ENCODE assay signal across 8 mouse cellular contexts in genomic region chr14:20480195-20480579, GRCm38 (mm10). TPM values are rescaled to one million over a fixed set of nuclear protein-coding genes. Genes with fewer than 3 reads are reported as not detected.
DNase-seq lines count a peak whose midpoint lies in the region; ATAC-seq and TF ChIP-seq lines count a peak whose summit lies in the region.

No protein-coding gene starts in this region.

- peak overlapping the region; percentile 100 for H3K4me3 ChIP-seq in cerebellum, adult 2 months (replicated peaks; ENCODE audit: insufficient read depth, low read depth, low read length)
- peak overlapping the region; percentile 95 for H3K4me3 ChIP-seq in testis, adult 2 months (ENCODE audit: control insufficient read depth, low read depth, low read length)
- peak overlapping the region; percentile 86 for H3K4me3 ChIP-seq in liver, embryonic 12.5 days

- H3K4me1 ChIP-seq in cerebellum, adult 2 months (ENCODE audit: control insufficient read depth, insufficient read depth, low read length): peaks cover 2% of the 10 kb centered on the region; the same call in 1 of the 2 replicates
- peaks cover 5% of the 10 kb centered on the region for H3K4me1 ChIP-seq in testis, adult 2 months (ENCODE audit: control insufficient read depth, insufficient read depth, low read length)
- peaks cover 40% of the 10 kb centered on the region for H3K4me1 ChIP-seq in liver, embryonic 12.5 days

- no peak overlapping the region for H3K27ac ChIP-seq in cerebellum, adult 2 months (ENCODE audit: insufficient read depth, low read length)
- H3K27ac ChIP-seq in testis, adult 2 months (ENCODE audit: control insufficient read depth, insufficient read depth, low read depth, low read length): no peak overlapping the region
- peak overlapping the region; percentile 94 for H3K27ac ChIP-seq in liver, embryonic 12.5 days

- H3K27me3 ChIP-seq in cerebellum, adult 2 months (ENCODE audit: control insufficient read depth, insufficient read depth, low read length): no peaks in the 10 kb centered on the region
- no peaks in the 10 kb centered on the region for H3K27me3 ChIP-seq in testis, adult 2 months (ENCODE audit: control insufficient read depth, insufficient read depth, low read length)
- no peaks in the 10 kb centered on the region for H3K27me3 ChIP-seq in liver, embryonic 12.5 days (replicated peaks)

- 78% methylated on average over 1 of the region's 1 CpGs for WGBS in cerebellum, adult 2 months
- 67% methylated on average over 1 of the region's 1 CpGs for WGBS in liver, embryonic 12.5 days (ENCODE audit: insufficient replicate concordance)

- DNase-seq in cerebellum, adult 2 months: no peak
- no peak for DNase-seq in cerebellum, adult 8-10 months
- no peak for DNase-seq in testis, postnatal 10 days (ENCODE audit: low spot score)
- DNase-seq in embryo, embryonic 9.5 days (ENCODE audit: extremely low spot score): no peak
- DNase-seq in cerebellum, adult 11 months: no peak
- no peak for DNase-seq in spleen, adult 18-20 months

- H3K9me3 ChIP-seq in liver, embryonic 12.5 days (replicated peaks): no peaks in the 10 kb centered on the region

- no peak for ATAC-seq in liver, embryonic 12.5 days

- peak overlapping the region; percentile 82 for H3K4me2 ChIP-seq in liver, embryonic 12.5 days

- no peak for TF ChIP-seq POLR2A in cerebellum, adult 2 months (IDR thresholded peaks at IDR 0.05; ENCODE audit: borderline replicate concordance, insufficient read depth, low read length)
- TF ChIP-seq POLR2A in testis, adult 2 months (IDR thresholded peaks at IDR 0.05; ENCODE audit: control insufficient read depth, low read depth, low read length): no peak

- peaks cover 1% of the 10 kb centered on the region; the same call in 1 of the 2 replicates for H3K36me3 ChIP-seq in testis, adult 2 months (ENCODE audit: control insufficient read depth, insufficient read depth, low read length)
- H3K36me3 ChIP-seq in liver, embryonic 12.5 days: peaks cover 26% of the 10 kb centered on the region

- no peak for TF ChIP-seq CTCF in cerebellum, adult 2 months (IDR thresholded peaks at IDR 0.05; ENCODE audit: borderline replicate concordance, insufficient read depth, low read depth, low read length)
- TF ChIP-seq CTCF in testis, adult 2 months (IDR thresholded peaks at IDR 0.05; ENCODE audit: control insufficient read depth, insufficient read depth, insufficient replicate concordance, low read depth, low read length): no peak

- H3K9ac ChIP-seq in liver, embryonic 12.5 days: peak overlapping the region; percentile 92

RNA-seq across cellular contexts. Expression of gene Anxa7, which starts 0.3 kb away (rescaled TPM):
- 69.6 and 72.2 TPM in 2 replicates for polyA plus RNA-seq in cerebellum, adult 2 months (2012; rRNA removed)
- 12.2 and 13.6 TPM in 2 replicates for polyA plus RNA-seq in testis, adult 2 months (2012; rRNA removed)
- polyA plus RNA-seq in liver, embryonic 12.5 days (2016; fragmentation: Nextera tagmentation; extraction: Ambion mirVana): 49.2 and 51.4 TPM in 2 replicates

RNA-seq across cellular contexts. Expression of gene Mss51, which starts 16.5 kb away (rescaled TPM):
- polyA plus RNA-seq in cerebellum, adult 2 months (2012; rRNA removed): 1.1 TPM in 2 replicates
- polyA plus RNA-seq in testis, adult 2 months (2012; rRNA removed): 1.7 and 2.1 TPM in 2 replicates
- polyA plus RNA-seq in liver, embryonic 12.5 days (2016; fragmentation: Nextera tagmentation; extraction: Ambion mirVana): 0.48 and 0.57 TPM in 2 replicates

RNA-seq across cellular contexts. Expression of gene Cfap70, which starts 28.2 kb away (rescaled TPM):
- 0.38 and 0.76 TPM in 2 replicates for polyA plus RNA-seq in cerebellum, adult 2 months (2012; rRNA removed)
- 55.1 and 56.7 TPM in 2 replicates for polyA plus RNA-seq in testis, adult 2 months (2012; rRNA removed)
- polyA plus RNA-seq in liver, embryonic 12.5 days (2016; fragmentation: Nextera tagmentation; extraction: Ambion mirVana): 0.19 and 0.25 TPM in 2 replicates

Comparison
In these comparisons a context has a peak if more than half of its experiments do, and no peak if none do; other contexts are left out.
1. RNA of gene Cfap70, which starts 28.2 kb away (polyA plus RNA-seq): 55.1 to 56.7 TPM in testis, adult 2 months; 0.38 to 0.76 TPM in cerebellum, adult 2 months and 0.19 to 0.25 TPM in liver, embryonic 12.5 days; every median in the first group is over 10 times any median in the second.
2. Peak in every context shown above with its lines, with median percentiles within 50 percentile points of each other: H3K4me3 ChIP-seq.